In the genomic region with DNA sequence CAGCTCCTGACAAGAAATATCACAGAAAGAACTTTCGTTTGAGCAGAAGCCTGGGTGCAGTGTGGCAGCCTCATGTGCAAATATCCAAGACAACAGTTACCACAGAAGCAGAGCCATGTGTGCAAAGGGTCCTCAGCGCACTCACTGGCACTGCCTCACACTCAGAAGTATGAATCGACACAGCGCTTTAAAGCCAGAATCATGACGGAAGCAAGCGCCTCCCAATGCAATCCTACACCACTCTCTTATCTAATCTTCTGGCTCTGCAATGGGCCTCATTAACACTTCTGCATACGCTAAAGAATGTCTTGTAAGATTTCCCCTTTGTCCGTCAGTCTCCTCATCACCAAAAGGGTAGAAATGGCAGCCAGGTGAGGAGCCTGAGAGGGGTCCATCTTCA, we compare ENCODE assay signal across 28 mouse cellular contexts.
DNase-seq lines count a peak whose midpoint lies in the region; ATAC-seq and TF ChIP-seq lines count a peak whose summit lies in the region.
"Had no signal": no experiment of that assay in that cellular context is flagged by ENCODE, and none has a peak within 500 bp of the region (broad histone marks: within the 10 kb centered on the region; RNA-seq: fewer than 3 reads in every experiment).

No protein-coding gene starts in this region.

- no peaks in the 10 kb centered on the region for H3K79me2 ChIP-seq in heart, adult 2 months (replicated peaks; ENCODE audit: control insufficient read depth, insufficient read depth, low read length)

- 25% methylated on average over 8 of the region's 8 CpGs for WGBS in heart, embryonic 11.5 days (ENCODE audit: insufficient replicate concordance)
- 51% methylated on average over 8 of the region's 8 CpGs for WGBS in heart, adult 2 months
- 19% methylated on average over 8 of the region's 8 CpGs for WGBS in heart, embryonic 14.5 days
- WGBS in intestine, embryonic 16.5 days, result 48% methylated on average over 8 of the region's 8 CpGs

- no peak overlapping the region for H3K9ac ChIP-seq in heart, embryonic 11.5 days (ENCODE audit: low read depth, low read length)
- no peak overlapping the region for H3K9ac ChIP-seq in heart, adult 2 months (ENCODE audit: low read depth, low read length)
- no peak overlapping the region for H3K9ac ChIP-seq in heart, embryonic 14.5 days (ENCODE audit: low read length)
- no peak overlapping the region for H3K9ac ChIP-seq in intestine, embryonic 16.5 days (ENCODE audit: low read depth, low read length)
- H3K9ac ChIP-seq: embryonic facial prominence, embryonic 13.5 days; forebrain, embryonic 12.5 days; forebrain, embryonic 15.5 days; hindbrain, embryonic 14.5 days had no signal

- TF ChIP-seq POLR2A in heart, adult 2 months (IDR thresholded peaks at IDR 0.05; ENCODE audit: insufficient read depth, low read depth, low read length), result no peak

- peak overlapping the region; percentile 4; the same call in 1 of the 2 replicates for H3K4me2 ChIP-seq in heart, embryonic 11.5 days
- H3K4me2 ChIP-seq in heart, embryonic 14.5 days (ENCODE audit: low read length), result 0 out of 2 replicates have a peak overlapping the region, but pooled peaks have one; percentile 4
- no peak overlapping the region for H3K4me2 ChIP-seq in intestine, embryonic 16.5 days (ENCODE audit: low read depth, low read length)
- H3K4me2 ChIP-seq: embryonic facial prominence, embryonic 13.5 days; forebrain, embryonic 12.5 days; forebrain, embryonic 15.5 days; hindbrain, embryonic 14.5 days had no signal

- no peaks in the 10 kb centered on the region; the same call in 1 of the 2 replicates for H3K27me3 ChIP-seq in heart, embryonic 11.5 days (ENCODE audit: control insufficient read depth, insufficient read depth, low read length)
- no peaks in the 10 kb centered on the region for H3K27me3 ChIP-seq in heart, adult 2 months (ENCODE audit: control insufficient read depth, insufficient read depth, low read length)
- no peaks in the 10 kb centered on the region for H3K27me3 ChIP-seq in heart, embryonic 14.5 days (ENCODE audit: control insufficient read depth, insufficient read depth, low read length)
- no peaks in the 10 kb centered on the region for H3K27me3 ChIP-seq in intestine, embryonic 16.5 days (replicated peaks; ENCODE audit: control insufficient read depth, insufficient read depth, low read length)
- H3K27me3 ChIP-seq: CH12.LX; embryonic facial prominence, embryonic 13.5 days; forebrain, embryonic 12.5 days; forebrain, embryonic 15.5 days had no signal

- peaks cover 5% of the 10 kb centered on the region for H3K4me1 ChIP-seq in heart, embryonic 11.5 days (ENCODE audit: control insufficient read depth, insufficient read depth, low read length)
- no peaks in the 10 kb centered on the region for H3K4me1 ChIP-seq in heart, adult 2 months (ENCODE audit: control insufficient read depth, insufficient read depth, low read length)
- peaks cover 5 to 8% of the 10 kb centered on the region in 2 experiments for H3K4me1 ChIP-seq in heart, embryonic 14.5 days (ENCODE audit: control insufficient read depth in 2 of 2, insufficient read depth in 2 of 2, low read length in 2 of 2)
- peaks cover 5% of the 10 kb centered on the region; the same call in 1 of the 2 replicates for H3K4me1 ChIP-seq in intestine, embryonic 16.5 days (ENCODE audit: control insufficient read depth, insufficient read depth, low read length)
- H3K4me1 ChIP-seq: embryonic facial prominence, embryonic 13.5 days; forebrain, embryonic 12.5 days; forebrain, embryonic 15.5 days had no signal

- ATAC-seq in heart, embryonic 11.5 days (replicated peaks; ENCODE audit: insufficient number of reproducible peaks, low FRiP score, low TSS enrichment), result no peak
- no peak for ATAC-seq in heart, embryonic 14.5 days (ENCODE audit: insufficient number of reproducible peaks, insufficient read depth, low FRiP score, low read depth)
- ATAC-seq in intestine, embryonic 16.5 days, result peak; percentile 75
- ATAC-seq: forebrain, embryonic 15.5 days; hindbrain, postnatal 0 days; inflammation-experienced regulatory T-cells, adult 6 months had no signal

- H3K36me3 ChIP-seq in heart, embryonic 11.5 days (ENCODE audit: control insufficient read depth, insufficient read depth, low read length), result no peaks in the 10 kb centered on the region
- no peaks in the 10 kb centered on the region for H3K36me3 ChIP-seq in heart, adult 2 months (ENCODE audit: control insufficient read depth, insufficient read depth, low read length)
- no peaks in the 10 kb centered on the region for H3K36me3 ChIP-seq in heart, embryonic 14.5 days (ENCODE audit: control insufficient read depth, insufficient read depth, low read length)
- no peaks in the 10 kb centered on the region for H3K36me3 ChIP-seq in intestine, embryonic 16.5 days (ENCODE audit: control insufficient read depth, insufficient read depth, low read length)
- H3K36me3 ChIP-seq: embryonic facial prominence, embryonic 10.5 days; embryonic facial prominence, embryonic 13.5 days; forebrain, embryonic 12.5 days; forebrain, embryonic 15.5 days; G1E had no signal

- H3K4me3 ChIP-seq in heart, embryonic 11.5 days (ENCODE audit: low read depth, low read length), result no peak overlapping the region
- H3K4me3 ChIP-seq in heart, adult 2 months, result no peak overlapping the region
- no peak overlapping the region for H3K4me3 ChIP-seq in heart, embryonic 14.5 days (ENCODE audit: control insufficient read depth in 1 of 2, insufficient read depth in 1 of 2, low read depth in 1 of 2, low read length in 2 of 2)
- no peak overlapping the region for H3K4me3 ChIP-seq in intestine, embryonic 16.5 days (ENCODE audit: low read length)
- H3K4me3 ChIP-seq: embryonic facial prominence, embryonic 10.5 days; embryonic facial prominence, embryonic 13.5 days; erythroblast, embryonic 14.5 days; forebrain, embryonic 12.5 days; forebrain, embryonic 15.5 days had no signal

- no peak for TF ChIP-seq CTCF in heart, adult 2 months (IDR thresholded peaks at IDR 0.05)

- no peak for DNase-seq in heart, adult 2 months
- DNase-seq in heart, adult 18-20 months, result no peak
- no peak for DNase-seq in Muller cell, postnatal 12 days (ENCODE audit: inconsistent ontology term)
- DNase-seq: adrenal gland, adult 2 months; adrenal gland, postnatal 14 days; B cell, adult 2 months; cerebellum, adult 11-12 months; cerebellum, adult 8-10 months; cerebellum, postnatal 10 days; cerebellum, postnatal 36 days; embryo, embryonic 11 days; gastrocnemius, postnatal 25 days; heart, postnatal 4 days; kidney, adult 18-20 months; kidney, adult 9 months had no signal

- intact Hi-C loops in heart, adult 2 months (cut with DNase I), result no loop called here

- no peak for TF ChIP-seq EP300 in heart, adult 2 months (IDR thresholded peaks at IDR 0.05; ENCODE audit: insufficient read depth, low read depth, low read length)

- H3K27ac ChIP-seq in heart, embryonic 11.5 days (ENCODE audit: low read depth, low read length), result no peak overlapping the region
- no peak overlapping the region for H3K27ac ChIP-seq in heart, adult 2 months
- H3K27ac ChIP-seq in heart, embryonic 14.5 days (replicated peaks in 1 of 2; ENCODE audit: control insufficient read depth in 1 of 2, insufficient read depth in 1 of 2, low read depth in 2 of 2, low read length in 2 of 2), result no peak overlapping the region
- H3K27ac ChIP-seq in intestine, embryonic 16.5 days (ENCODE audit: low read length), result no peak overlapping the region
- H3K27ac ChIP-seq: embryonic facial prominence, embryonic 10.5 days; embryonic facial prominence, embryonic 13.5 days; forebrain, embryonic 12.5 days; forebrain, embryonic 15.5 days; hindbrain, embryonic 14.5 days; hindbrain, postnatal 0 days had no signal

- no peaks in the 10 kb centered on the region for H3K9me3 ChIP-seq in heart, embryonic 11.5 days (replicated peaks; ENCODE audit: control insufficient read depth, low read length)
- no peaks in the 10 kb centered on the region for H3K9me3 ChIP-seq in heart, embryonic 14.5 days (ENCODE audit: control insufficient read depth, low read length)
- no peaks in the 10 kb centered on the region for H3K9me3 ChIP-seq in intestine, embryonic 16.5 days (ENCODE audit: control insufficient read depth, low read length)
- H3K9me3 ChIP-seq: embryonic facial prominence, embryonic 10.5 days; embryonic facial prominence, embryonic 13.5 days; forebrain, embryonic 12.5 days; forebrain, embryonic 15.5 days had no signal
